Mouse (Mus musculus): ENCODE measurements around the gene Has3.
A peak's percentile ranks its signal among the peaks of the same experiment; 100 is the strongest.

The Has3 gene

DNA sequence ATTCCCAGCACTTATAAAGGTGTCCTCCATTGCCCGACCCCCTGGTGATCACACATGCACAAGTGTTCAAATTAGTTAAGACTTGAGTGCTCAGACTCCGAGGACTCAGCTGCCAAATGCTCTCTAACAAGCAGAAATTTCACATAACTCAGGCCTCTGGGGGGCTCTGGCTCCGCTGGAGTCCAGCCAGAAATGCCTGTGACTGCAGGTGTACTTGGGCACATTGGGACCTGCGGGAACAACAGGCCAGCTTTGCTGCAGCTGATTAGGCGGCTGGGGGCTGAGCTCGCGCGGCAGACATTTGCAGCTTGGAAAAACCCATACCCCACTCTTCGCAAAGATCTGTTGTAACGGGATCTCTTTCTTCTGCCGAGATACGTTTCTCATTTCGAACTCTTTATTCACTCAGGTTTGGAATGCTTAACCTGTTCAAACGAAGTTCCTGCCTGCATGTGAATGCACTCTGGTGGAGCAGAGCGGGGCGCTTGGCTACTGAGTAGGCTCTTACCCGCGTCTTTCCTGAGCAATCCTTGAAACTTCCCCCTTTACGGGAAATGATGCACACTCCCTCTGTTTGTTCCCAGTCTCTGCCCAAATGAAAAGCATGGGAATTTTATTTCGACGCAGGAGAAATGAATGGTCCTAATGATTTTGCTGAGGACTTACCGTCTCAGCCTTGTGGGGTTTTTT, 62.5 kb downstream of the Has3 start:
- DNase-seq (ENCODE audit: low spot score) = peak; percentile 36

DNA sequence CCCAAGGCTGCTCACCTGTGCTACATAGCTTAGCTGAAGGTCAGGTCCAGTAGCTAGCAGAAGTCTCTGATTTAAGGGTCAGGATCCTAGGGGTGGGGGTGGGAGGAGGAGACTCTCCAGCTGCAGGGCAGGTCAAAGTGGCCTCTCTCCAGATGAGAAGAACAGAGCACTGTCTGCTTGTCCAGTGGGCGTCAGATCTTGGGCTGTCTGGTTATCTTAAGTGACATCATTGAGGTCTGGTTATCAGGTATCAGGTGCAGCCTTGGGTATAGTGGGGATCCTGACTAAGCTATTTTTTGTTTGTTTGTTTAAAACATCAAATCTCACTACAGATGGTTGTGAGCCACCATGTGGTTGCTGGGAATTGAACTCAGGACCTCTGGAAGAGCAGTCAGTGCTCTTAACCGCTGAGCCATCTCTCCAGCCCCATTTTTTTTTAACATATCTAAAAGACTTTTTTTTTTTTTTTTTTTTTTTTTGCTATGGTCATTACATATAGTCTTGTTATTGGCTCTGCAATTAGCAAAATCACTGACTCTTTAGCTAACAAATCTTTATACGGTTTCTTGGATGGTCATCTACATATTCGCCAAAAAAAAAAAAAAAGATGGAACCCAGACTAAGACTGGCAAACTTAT, 63.6 kb downstream of the Has3 start:
- DNase-seq (ENCODE audit: low spot score) = no peak
